Mouse (Mus musculus) ES-Bruce4 (cell line): ENCODE results near the gene Cd34. TPM values are rescaled to one million over a fixed set of nuclear protein-coding genes. Genes with fewer than 3 reads are reported as not detected.

Experiments
- H3K27ac ChIP-seq: 2 replicates; pipeline ENCODE4 v1.5.1; 2012; ENCODE audit warnings: low read length, inconsistent platforms; ENCODE audit not compliant: insufficient read depth
- H3K27me3 ChIP-seq: 2 replicates; pipeline ENCODE4 v1.6.1; 2012; ENCODE audit warnings: mild to moderate bottlenecking, low read length, inconsistent platforms; ENCODE audit not compliant: control insufficient read depth, poor library complexity, insufficient read depth, severe bottlenecking
- H3K36me3 ChIP-seq: 2 replicates; pipeline ENCODE4 v1.6.1; 2012; ENCODE audit warnings: inconsistent platforms, mild to moderate bottlenecking, low read length, moderate library complexity; ENCODE audit not compliant: control insufficient read depth, poor library complexity, insufficient read depth, severe bottlenecking
- H3K4me1 ChIP-seq: one replicate; pipeline ENCODE4 v1.8.1; 2011; ENCODE audit warnings: low read length; ENCODE audit not compliant: control insufficient read depth, insufficient read depth
- H3K4me3 ChIP-seq: 2 replicates; pipeline ENCODE4 v1.5.1; 2011; ENCODE audit warnings: low read depth, mild to moderate bottlenecking, low read length
- H3K9ac ChIP-seq: 2 replicates; pipeline ENCODE4 v1.6.1; 2012; ENCODE audit warnings: low read depth, mild to moderate bottlenecking, inconsistent platforms; ENCODE audit not compliant: poor library complexity, severe bottlenecking
- H3K9me3 ChIP-seq: replicated peaks from 2 replicates; pipeline ENCODE4 v1.6.1; 2012; ENCODE audit warnings: mild to moderate bottlenecking, low read length, inconsistent platforms; ENCODE audit not compliant: control insufficient read depth, poor library complexity, insufficient read depth, severe bottlenecking
- CTCF ChIP-seq: IDR thresholded peaks from one replicate; pipeline ENCODE4 v1.8.1; 2011; ENCODE audit warnings: low read depth, low read length
- EP300 ChIP-seq: IDR thresholded peaks from 2 replicates; pipeline ENCODE4 v1.6.1; 2011; ENCODE audit warnings: low read depth, low read length; ENCODE audit not compliant: insufficient read depth
- POLR2A ChIP-seq: IDR thresholded peaks from one replicate; pipeline ENCODE4 v1.8.1; 2011; ENCODE audit warnings: low read length; ENCODE audit not compliant: insufficient read depth
- polyA plus RNA-seq: library from polyadenylated mRNA; stranded (reverse); fragments of >200 nt; gene quantifications from 2 replicates; pipeline ENCODE4 v1.2.4, GENCODE M21; 2011; ENCODE audit warnings: low read depth; ENCODE audit not compliant: missing spikeins, insufficient read depth, insufficient read length

Gene Cd34
- polyA plus RNA-seq, 1 experiment = 0.52 TPM

DNA sequence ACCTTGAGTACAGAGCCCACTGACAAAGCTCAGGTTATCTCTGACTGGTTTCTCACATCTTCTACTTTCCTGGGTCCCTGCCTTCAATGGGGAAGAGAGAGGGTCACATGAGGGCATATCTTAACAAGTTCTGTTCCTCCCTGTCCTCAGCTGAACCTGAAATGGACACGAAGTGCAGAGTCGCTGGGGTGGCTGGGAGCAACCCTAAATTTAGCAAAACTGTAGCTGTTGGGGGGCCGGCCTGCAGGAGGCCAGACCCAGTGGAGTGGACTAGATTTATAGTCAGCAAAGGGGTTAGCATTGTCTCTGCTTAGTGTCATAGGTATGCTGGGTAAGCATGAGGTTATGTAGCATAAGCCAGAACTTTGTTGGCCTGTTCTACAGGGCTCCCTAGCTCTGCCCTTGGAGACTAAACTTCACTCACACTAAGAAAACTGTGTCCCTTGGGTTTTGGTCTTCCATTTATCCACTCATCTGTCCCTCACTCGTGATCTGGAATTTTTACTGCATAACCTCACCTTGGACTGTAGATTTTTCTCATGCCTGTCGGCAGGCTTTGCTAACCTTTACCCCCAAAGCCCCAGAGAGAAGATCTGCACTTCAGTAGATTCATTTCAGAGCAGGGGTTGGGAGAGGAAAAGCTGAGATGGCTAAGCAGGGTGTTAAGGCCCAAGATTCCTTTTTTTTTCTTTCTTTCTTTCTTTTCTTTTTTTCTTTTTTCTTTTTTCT, 54.1 kb downstream of the Cd34 start:
- H3K36me3 ChIP-seq = no peaks in the 10 kb centered on the region
- H3K9ac ChIP-seq = no peak overlapping the region
- H3K27ac ChIP-seq = no peak overlapping the region
- no peaks in the 10 kb centered on the region for H3K27me3 ChIP-seq
- no peaks in the 10 kb centered on the region for H3K4me1 ChIP-seq
- H3K4me3 ChIP-seq = no peak overlapping the region
- no peaks in the 10 kb centered on the region for H3K9me3 ChIP-seq
- TF ChIP-seq EP300 = no peak
- TF ChIP-seq POLR2A = no peak
- TF ChIP-seq CTCF = no peak

DNA sequence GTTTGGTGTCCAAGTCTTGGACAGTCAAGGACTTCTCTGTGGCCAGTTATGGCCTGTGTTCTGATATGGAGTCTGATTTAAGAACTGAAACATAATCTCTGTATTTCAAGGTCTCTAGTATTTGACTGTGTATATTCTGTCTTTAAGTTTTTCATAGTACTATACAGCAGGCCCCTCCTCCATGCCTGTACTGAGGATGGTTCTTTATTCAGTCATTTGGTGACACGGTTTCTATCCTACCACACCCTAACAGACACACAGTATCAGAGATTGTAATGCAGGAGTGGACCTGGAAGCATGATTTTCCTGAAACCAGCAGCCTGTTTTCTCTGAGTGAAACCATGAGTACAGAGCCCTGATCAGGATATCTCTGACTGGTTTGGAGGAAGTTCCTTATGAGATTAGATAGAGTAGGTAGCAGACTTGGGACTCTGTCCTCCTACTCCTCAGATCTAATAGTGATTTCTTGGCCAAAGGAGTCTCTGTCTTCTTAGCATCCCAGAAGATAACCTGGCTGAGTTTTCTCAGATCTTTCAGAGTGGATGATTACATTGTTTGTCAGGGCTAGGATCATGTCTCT, 54.9 kb downstream of the Cd34 start:
- Histone ChIP-seq H3K9me3 (no peaks in the 10 kb centered on the region), H3K4me1 (no peaks in the 10 kb centered on the region), H3K4me3 (no peak overlapping the region), H3K27me3 (no peaks in the 10 kb centered on the region), H3K36me3 (no peaks in the 10 kb centered on the region), H3K9ac (no peak overlapping the region), H3K27ac (no peak overlapping the region)
- no peak for TF ChIP-seq POLR2A
- no peak for TF ChIP-seq EP300
- no peak for TF ChIP-seq CTCF

DNA sequence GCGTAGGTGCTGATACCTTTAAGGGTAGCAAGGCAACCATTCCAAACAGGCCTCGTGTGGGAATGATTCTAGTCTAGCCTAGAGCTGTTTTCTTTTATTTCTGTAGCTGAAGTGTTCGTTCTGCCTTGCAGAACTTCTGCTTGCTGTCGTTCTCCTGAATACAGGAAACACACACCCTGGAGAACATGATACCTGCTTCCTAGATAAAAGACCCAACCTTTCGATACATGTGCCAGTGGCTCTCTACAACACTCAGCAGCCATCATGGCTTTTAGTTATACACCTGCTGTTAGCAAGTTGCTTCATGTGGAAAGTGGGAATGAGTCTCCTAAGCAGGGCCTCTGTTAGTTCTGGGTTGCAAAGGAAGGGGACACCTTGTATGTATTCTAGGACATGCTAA, 55.6 kb downstream of the Cd34 start:
- H3K4me3 ChIP-seq = no peak overlapping the region
- no peaks in the 10 kb centered on the region for H3K4me1 ChIP-seq
- H3K9me3 ChIP-seq = no peaks in the 10 kb centered on the region
- no peak for TF ChIP-seq CTCF
- TF ChIP-seq EP300 = no peak
- no peak for TF ChIP-seq POLR2A
- H3K36me3 ChIP-seq = no peaks in the 10 kb centered on the region
- no peak overlapping the region for H3K27ac ChIP-seq
- H3K9ac ChIP-seq = no peak overlapping the region
- no peaks in the 10 kb centered on the region for H3K27me3 ChIP-seq

DNA sequence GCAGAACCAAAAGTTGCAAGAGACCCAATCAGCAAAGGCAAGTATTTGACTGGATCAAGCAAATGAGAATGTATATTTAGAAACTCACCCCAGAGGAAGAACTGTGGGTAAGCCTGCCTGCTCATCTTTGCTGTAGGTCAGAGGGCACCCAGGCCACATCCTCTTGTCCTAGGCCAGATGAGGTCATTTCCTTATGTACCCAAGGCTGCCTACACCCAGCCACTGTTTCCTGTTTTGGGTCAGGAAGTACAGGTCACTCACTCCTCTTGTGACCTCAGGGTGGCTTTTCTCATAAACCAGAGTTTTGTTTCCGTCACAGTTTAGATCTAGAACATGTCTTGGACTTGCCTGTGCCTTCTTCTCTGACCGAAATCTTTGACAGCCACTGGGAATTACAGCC, 56.6 kb downstream of the Cd34 start:
- H3K9me3 ChIP-seq = no peaks in the 10 kb centered on the region
- no peaks in the 10 kb centered on the region for H3K4me1 ChIP-seq
- no peak overlapping the region for H3K9ac ChIP-seq
- H3K27ac ChIP-seq = no peak overlapping the region
- H3K4me3 ChIP-seq = no peak overlapping the region
- no peaks in the 10 kb centered on the region for H3K36me3 ChIP-seq
- no peaks in the 10 kb centered on the region for H3K27me3 ChIP-seq
- TF ChIP-seq EP300 (no peak), POLR2A (no peak), CTCF (no peak)

DNA sequence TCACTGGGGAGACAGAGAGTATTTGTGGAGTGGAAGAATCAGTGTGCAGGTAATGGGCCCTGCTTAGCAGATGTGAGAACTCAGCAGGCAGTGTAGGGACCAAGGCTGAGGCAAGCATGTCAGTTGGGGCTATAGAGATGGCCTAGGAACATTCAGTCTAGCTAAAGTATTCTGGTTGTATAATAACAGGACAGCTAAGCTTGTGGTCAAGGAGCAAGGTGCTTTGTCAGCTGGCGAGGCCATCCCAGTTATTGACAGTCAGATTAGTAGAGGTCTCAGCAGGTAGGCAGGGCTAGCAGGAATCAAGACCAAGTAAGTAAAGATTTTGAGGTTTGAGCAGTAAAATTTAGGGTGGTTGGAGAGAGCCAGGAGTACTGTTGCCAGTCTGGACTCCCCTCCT, 59.8 kb downstream of the Cd34 start:
- TF ChIP-seq CTCF = no peak
- TF ChIP-seq POLR2A = no peak
- no peak for TF ChIP-seq EP300
- no peaks in the 10 kb centered on the region for H3K27me3 ChIP-seq
- H3K9me3 ChIP-seq = no peaks in the 10 kb centered on the region
- H3K36me3 ChIP-seq = no peaks in the 10 kb centered on the region
- H3K4me3 ChIP-seq = no peak overlapping the region
- H3K27ac ChIP-seq = no peak overlapping the region
- no peak overlapping the region for H3K9ac ChIP-seq
- peaks cover 3% of the 10 kb centered on the region for H3K4me1 ChIP-seq

DNA sequence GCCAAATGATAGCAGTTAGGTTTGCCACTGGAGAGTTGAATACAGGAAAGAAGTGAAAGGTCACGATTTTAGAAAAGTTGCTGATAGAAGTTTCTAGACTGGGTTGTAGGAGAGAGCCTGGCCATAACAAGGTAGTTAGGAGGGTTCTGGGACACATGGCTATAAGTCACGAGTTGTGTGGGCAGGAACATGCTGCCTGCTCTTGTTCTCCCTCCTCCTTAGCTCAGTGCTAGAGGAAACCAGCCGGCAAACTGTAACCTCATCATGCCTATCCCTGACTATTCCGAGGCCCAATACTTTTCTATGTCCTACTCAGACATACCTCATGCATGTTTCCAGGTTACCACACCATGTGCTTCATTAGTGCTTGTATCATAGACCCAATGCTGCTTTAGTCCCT, 64.7 kb downstream of the Cd34 start:
- Histone ChIP-seq H3K9me3 (no peaks in the 10 kb centered on the region), H3K4me1 (peaks cover 3% of the 10 kb centered on the region), H3K4me3 (no peak overlapping the region), H3K9ac (no peak overlapping the region), H3K27me3 (no peaks in the 10 kb centered on the region), H3K36me3 (no peaks in the 10 kb centered on the region), H3K27ac (no peak overlapping the region)
- no peak for TF ChIP-seq CTCF
- TF ChIP-seq EP300 = no peak
